Comparison of ENCODE assay signal across 16 mouse cellular contexts in the genomic region with DNA sequence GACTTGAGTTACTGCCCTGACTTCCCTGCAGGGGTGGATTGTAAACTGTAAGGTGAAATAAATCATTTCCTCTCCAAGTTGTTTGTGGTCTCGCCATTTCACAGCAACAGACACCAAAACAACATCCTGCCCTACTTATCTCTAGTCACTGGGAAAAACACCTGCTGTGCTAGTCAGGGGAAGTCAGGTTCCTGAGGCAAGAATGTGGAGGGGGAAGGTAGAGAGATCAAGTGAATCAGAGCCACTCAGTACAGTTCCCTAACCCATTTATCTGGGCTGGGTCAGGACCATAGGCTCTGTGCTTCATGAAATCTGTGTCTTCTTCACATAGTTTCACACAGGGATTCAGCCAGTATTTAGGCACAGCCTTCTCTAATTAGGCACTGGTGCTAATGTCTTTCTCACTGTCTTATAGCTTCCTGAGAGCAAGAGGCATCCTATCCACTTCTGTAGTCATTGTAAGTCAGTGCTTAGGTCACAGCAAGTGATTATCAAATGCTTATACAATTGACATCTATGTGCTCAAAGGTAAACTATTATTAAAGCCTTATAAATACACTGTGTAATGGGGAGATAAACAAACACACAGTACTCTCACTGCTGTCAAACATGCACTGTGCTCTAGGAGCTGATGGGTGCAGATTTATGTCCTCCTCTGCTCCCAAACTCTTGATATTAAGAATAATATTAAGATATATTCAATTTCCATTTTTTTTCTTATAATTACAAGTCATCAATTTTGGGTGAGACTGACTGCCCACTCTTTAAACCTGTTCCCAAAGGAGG.
A peak's percentile ranks its signal among the peaks of the same experiment; 100 is the strongest.
DNase-seq lines count a peak whose midpoint lies in the region; ATAC-seq lines count a peak whose summit lies in the region.
"Had no signal": no experiment of that assay in that cellular context is flagged by ENCODE, and none has a peak within 500 bp of the region (broad histone marks: within the 10 kb centered on the region; RNA-seq: fewer than 3 reads in every experiment).

No protein-coding gene starts in this region.

- no peaks in the 10 kb centered on the region for H3K4me1 ChIP-seq in heart, embryonic 12.5 days (replicated peaks)
- H3K4me1 ChIP-seq in neural tube, embryonic 12.5 days: peaks cover 7% of the 10 kb centered on the region
- H3K4me1 ChIP-seq in neural tube, embryonic 14.5 days (ENCODE audit: control insufficient read depth, insufficient read depth, low read length): 0 out of 2 replicates have a peak, but pooled peaks cover 3% of the 10 kb centered on the region
- H3K4me1 ChIP-seq: liver, embryonic 12.5 days; lung, embryonic 15.5 days had no signal

- DNase-seq in heart, adult 8-10 months (ENCODE audit: low spot score): no peak
- DNase-seq in neural tube, embryonic 10.5 days (ENCODE audit: extremely low spot score, low spot score): no peak
- peak; percentile 25 for DNase-seq in thymus, postnatal 4 days
- no peak for DNase-seq in spleen, postnatal 10 days (ENCODE audit: low spot score in 2 of 2)
- DNase-seq: cerebellum, adult 9-11 months; right cerebral cortex, postnatal 14 days had no signal

- H3K4me3 ChIP-seq in heart, embryonic 12.5 days: no peak overlapping the region
- H3K4me3 ChIP-seq in neural tube, embryonic 12.5 days: no peak overlapping the region
- no peak overlapping the region for H3K4me3 ChIP-seq in neural tube, embryonic 14.5 days (ENCODE audit: low read depth, low read length)
- H3K4me3 ChIP-seq: liver, embryonic 12.5 days; lung, embryonic 15.5 days had no signal

- H3K36me3 ChIP-seq in heart, embryonic 12.5 days: no peaks in the 10 kb centered on the region
- H3K36me3 ChIP-seq in neural tube, embryonic 12.5 days: no peaks in the 10 kb centered on the region
- no peaks in the 10 kb centered on the region for H3K36me3 ChIP-seq in neural tube, embryonic 14.5 days (ENCODE audit: control insufficient read depth, insufficient read depth, low read length)
- H3K36me3 ChIP-seq: liver, embryonic 12.5 days; lung, embryonic 15.5 days had no signal

- ATAC-seq in heart, embryonic 12.5 days (ENCODE audit: insufficient number of reproducible peaks, low FRiP score): peak; percentile 54; the same call in 1 of the 2 replicates
- peak; percentile 74 for ATAC-seq in neural tube, embryonic 12.5 days (ENCODE audit: low FRiP score, low read depth)
- ATAC-seq in neural tube, embryonic 14.5 days (ENCODE audit: low read depth): peak; percentile 62
- no peak for ATAC-seq in CD4-positive, CD25-positive, alpha-beta regulatory T cell, adult 4 months
- ATAC-seq: intestine, postnatal 0 days; liver, embryonic 12.5 days had no signal

- peaks cover 38% of the 10 kb centered on the region for H3K27me3 ChIP-seq in heart, embryonic 12.5 days (replicated peaks)
- H3K27me3 ChIP-seq in neural tube, embryonic 12.5 days (replicated peaks): no peaks in the 10 kb centered on the region
- H3K27me3 ChIP-seq in neural tube, embryonic 14.5 days (ENCODE audit: control insufficient read depth, insufficient read depth, low read length): no peaks in the 10 kb centered on the region
- H3K27me3 ChIP-seq: liver, embryonic 12.5 days; lung, embryonic 15.5 days; Patski had no signal

- H3K4me2 ChIP-seq in heart, embryonic 12.5 days: no peak overlapping the region
- H3K4me2 ChIP-seq in neural tube, embryonic 12.5 days (replicated peaks): no peak overlapping the region
- no peak overlapping the region for H3K4me2 ChIP-seq in neural tube, embryonic 14.5 days (ENCODE audit: low read depth, low read length)
- H3K4me2 ChIP-seq: heart, embryonic 11.5 days; liver, embryonic 12.5 days; lung, embryonic 15.5 days had no signal

- no peaks in the 10 kb centered on the region for H3K9me3 ChIP-seq in heart, embryonic 12.5 days (replicated peaks)
- H3K9me3 ChIP-seq in neural tube, embryonic 12.5 days: no peaks in the 10 kb centered on the region
- H3K9me3 ChIP-seq in neural tube, embryonic 14.5 days (ENCODE audit: control insufficient read depth, low read length): no peaks in the 10 kb centered on the region
- H3K9me3 ChIP-seq: liver, embryonic 12.5 days; lung, embryonic 15.5 days had no signal

- 53% methylated on average over 1 of the region's 1 CpGs for WGBS in heart, embryonic 12.5 days
- WGBS in neural tube, embryonic 12.5 days: 30% methylated on average over 1 of the region's 1 CpGs
- WGBS in neural tube, embryonic 14.5 days: 19% methylated on average over 1 of the region's 1 CpGs

- H3K9ac ChIP-seq in heart, embryonic 12.5 days: no peak overlapping the region
- H3K9ac ChIP-seq in neural tube, embryonic 12.5 days: no peak overlapping the region
- no peak overlapping the region for H3K9ac ChIP-seq in neural tube, embryonic 14.5 days (replicated peaks; ENCODE audit: low read depth, low read length)
- H3K9ac ChIP-seq: liver, embryonic 12.5 days; lung, embryonic 15.5 days had no signal

- H3K27ac ChIP-seq in heart, embryonic 12.5 days (ENCODE audit: poor library complexity, severe bottlenecking): no peak overlapping the region
- H3K27ac ChIP-seq in neural tube, embryonic 12.5 days: no peak overlapping the region
- no peak overlapping the region for H3K27ac ChIP-seq in neural tube, embryonic 14.5 days (ENCODE audit: low read depth, low read length)
- H3K27ac ChIP-seq: kidney, postnatal 0 days; liver, embryonic 12.5 days; lung, embryonic 15.5 days had no signal
